Mouse (Mus musculus) brain, embryonic 14.5 days (tissue): ENCODE data around the gene Rnf185.

Experiments
- CTCF ChIP-seq: fragments of 200-500 bp; IDR thresholded peaks from 2 replicates; pipeline ENCODE4 v1.5.1; 2012; ENCODE audit warnings: inconsistent platforms, mild to moderate bottlenecking, moderate library complexity, borderline replicate concordance; ENCODE audit not compliant: insufficient read depth, insufficient read length; ENCODE audit errors: extremely low read depth
- POLR2A ChIP-seq: fragments of 200-500 bp; IDR thresholded peaks from 2 replicates; pipeline ENCODE4 v1.6.1; 2012; ENCODE audit warnings: mild to moderate bottlenecking, inconsistent platforms, borderline replicate concordance; ENCODE audit not compliant: poor library complexity, insufficient read depth, insufficient read length, severe bottlenecking; ENCODE audit errors: extremely low read depth

DNA sequence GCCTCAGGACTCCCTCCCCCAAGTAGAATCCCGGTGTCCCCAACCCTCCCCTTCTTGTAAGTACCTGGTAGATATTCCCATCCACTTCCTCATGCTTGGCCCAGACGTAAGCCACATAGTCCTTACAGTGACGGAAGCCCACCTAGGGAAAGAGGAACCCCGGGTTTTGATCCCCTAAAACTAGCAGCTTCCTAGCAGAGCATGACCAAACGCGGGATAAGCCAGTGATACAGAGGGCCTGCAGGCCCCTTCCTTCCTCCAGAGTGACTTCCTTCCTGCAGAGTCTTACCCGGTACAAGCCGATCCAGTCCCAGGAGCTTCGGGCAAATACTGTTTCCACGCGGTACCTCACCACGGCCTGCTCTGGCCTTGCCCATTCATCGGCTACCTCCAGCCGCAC, 43.3 kb upstream of the Rnf185 start:
- no peak for TF ChIP-seq POLR2A
- no peak for TF ChIP-seq CTCF
